In genomic region chr13:98078251-98078650, GRCm38 (mm10) we compare ENCODE assay signal across 18 mouse cellular contexts.
DNase-seq lines count a peak whose midpoint lies in the region; ATAC-seq and TF ChIP-seq lines count a peak whose summit lies in the region.
"Had no signal": no experiment of that assay in that cellular context is flagged by ENCODE, and none has a peak within 500 bp of the region (broad histone marks: within the 10 kb centered on the region; RNA-seq: fewer than 3 reads in every experiment).

No protein-coding gene starts in this region.

- DNase-seq in heart, adult 18-20 months: peak; percentile 20 to 31
- DNase-seq in heart, postnatal 10 days: no peak
- DNase-seq in kidney, adult 2 months: no peak
- DNase-seq in kidney, adult 8-10 months: no peak
- DNase-seq in gastrocnemius, postnatal 25 days: peak; percentile 44
- no peak for DNase-seq in lung, postnatal 14 days
- DNase-seq: cerebellum, adult 9-10 months; left cerebral cortex, postnatal 4 days; right cerebral cortex, postnatal 14 days had no signal

- no peaks in the 10 kb centered on the region for H3K27me3 ChIP-seq in kidney, adult 2 months (replicated peaks; ENCODE audit: control insufficient read depth, insufficient read depth, low read length)
- H3K27me3 ChIP-seq in stomach, embryonic 16.5 days (ENCODE audit: control insufficient read depth, insufficient read depth, low read length): no peaks in the 10 kb centered on the region
- H3K27me3 ChIP-seq: embryonic facial prominence, embryonic 15.5 days; hindbrain, embryonic 13.5 days; intestine, embryonic 15.5 days; Patski had no signal

- no peaks in the 10 kb centered on the region for H3K36me3 ChIP-seq in kidney, adult 2 months (ENCODE audit: control insufficient read depth, insufficient read depth, low read length)
- no peaks in the 10 kb centered on the region for H3K36me3 ChIP-seq in stomach, embryonic 16.5 days (ENCODE audit: control insufficient read depth, insufficient read depth, low read length)
- H3K36me3 ChIP-seq: embryonic facial prominence, embryonic 15.5 days; forebrain, embryonic 10.5 days; hindbrain, embryonic 13.5 days; intestine, embryonic 15.5 days; midbrain, embryonic 12.5 days had no signal

- H3K9me3 ChIP-seq in stomach, embryonic 16.5 days (replicated peaks; ENCODE audit: control insufficient read depth, low read length): no peaks in the 10 kb centered on the region
- H3K9me3 ChIP-seq: embryonic facial prominence, embryonic 15.5 days; forebrain, embryonic 10.5 days; hindbrain, embryonic 13.5 days; intestine, embryonic 15.5 days; midbrain, embryonic 12.5 days had no signal

- no peak overlapping the region for H3K9ac ChIP-seq in stomach, embryonic 16.5 days (ENCODE audit: low read length)
- H3K9ac ChIP-seq: embryonic facial prominence, embryonic 15.5 days; hindbrain, embryonic 13.5 days; intestine, embryonic 15.5 days; lung, embryonic 14.5 days; midbrain, embryonic 12.5 days had no signal

- intact Hi-C loops in heart, postnatal 10 days (cut with DNase I): no loop called here

- no peak overlapping the region for H3K4me3 ChIP-seq in kidney, adult 2 months (ENCODE audit: insufficient read depth, low read depth, low read length)
- H3K4me3 ChIP-seq in stomach, embryonic 16.5 days (replicated peaks; ENCODE audit: low read length): no peak overlapping the region
- H3K4me3 ChIP-seq: embryonic facial prominence, embryonic 15.5 days; forebrain, embryonic 10.5 days; hindbrain, embryonic 13.5 days; intestine, embryonic 15.5 days; midbrain, embryonic 12.5 days had no signal

- 75% methylated on average over 5 of the region's 5 CpGs for WGBS in kidney, adult 2 months
- 66% methylated on average over 5 of the region's 5 CpGs for WGBS in stomach, embryonic 16.5 days

- TF ChIP-seq CTCF in kidney, adult 2 months (conservative IDR thresholded peaks at IDR 0.05; ENCODE audit: insufficient read depth, insufficient read length, low read depth, low read length): no peak

- H3K27ac ChIP-seq in kidney, adult 2 months (ENCODE audit: insufficient read depth, low read depth, low read length): peak overlapping the region; percentile 59; the same call in 1 of the 2 replicates
- H3K27ac ChIP-seq in stomach, embryonic 16.5 days (ENCODE audit: low read length): peak overlapping the region; percentile 32
- H3K27ac ChIP-seq: embryonic facial prominence, embryonic 15.5 days; forebrain, embryonic 10.5 days; hindbrain, embryonic 13.5 days; intestine, embryonic 15.5 days; midbrain, embryonic 12.5 days had no signal

- TF ChIP-seq POLR2A in kidney, adult 2 months (IDR thresholded peaks at IDR 0.05; ENCODE audit: low read depth, low read length): no peak

- H3K4me2 ChIP-seq in stomach, embryonic 16.5 days (ENCODE audit: low read depth, low read length): no peak overlapping the region
- H3K4me2 ChIP-seq: embryonic facial prominence, embryonic 15.5 days; hindbrain, embryonic 13.5 days; intestine, embryonic 15.5 days; liver, embryonic 11.5 days; lung, embryonic 14.5 days; midbrain, embryonic 12.5 days had no signal

- no peak for ATAC-seq in stomach, embryonic 16.5 days (ENCODE audit: insufficient read depth, low FRiP score)
- ATAC-seq: intestine, embryonic 15.5 days; Patski had no signal

- no peaks in the 10 kb centered on the region for H3K4me1 ChIP-seq in kidney, adult 2 months (ENCODE audit: control insufficient read depth, insufficient read depth, low read length)
- peaks cover 4% of the 10 kb centered on the region for H3K4me1 ChIP-seq in stomach, embryonic 16.5 days (ENCODE audit: control insufficient read depth, insufficient read depth, low read length)
- H3K4me1 ChIP-seq: intestine, embryonic 15.5 days; midbrain, embryonic 12.5 days had no signal

Comparison
In these comparisons a context has a peak if more than half of its experiments do, and no peak if none do; other contexts are left out.
1. DNase-seq: peak in heart, adult 18-20 months (2 of 2) and gastrocnemius, postnatal 25 days (single experiment); none in heart, postnatal 10 days (0 of 2), kidney, adult 2 months (single experiment), kidney, adult 8-10 months (0 of 2) and lung, postnatal 14 days (single experiment).